Mouse (Mus musculus) MEL (cell line): ENCODE data around the gene Cdk5r2. TPM values are rescaled to one million over a fixed set of nuclear protein-coding genes. Genes with fewer than 3 reads are reported as not detected.

Experiments
- DNase-seq: peaks from one replicate; pipeline ENCODE4 v3.0.0; 2011; ENCODE audit warnings: low read depth, low spot score
- H3K27ac ChIP-seq: 2 replicates; pipeline ENCODE4 v1.5.1; 2012; ENCODE audit warnings: low read depth, mild to moderate bottlenecking, control low read depth, low read length, moderate library complexity; ENCODE audit not compliant: control insufficient read depth
- H3K27me3 ChIP-seq, 2 experiments: fragments of 150-350 bp in 1 of 2; sonication (generic) in 1 of 2; 2 replicates each; pipeline ENCODE4 v1.6.1; 2012; ENCODE audit warnings: low read length in 2 of 2, mild to moderate bottlenecking in 2 of 2, improper control_type of control experiment in 1 of 2, moderate library complexity in 1 of 2; ENCODE audit not compliant: insufficient read depth in 2 of 2, control insufficient read depth in 1 of 2
- H3K36me3 ChIP-seq, 2 experiments: 2 replicates each; pipeline ENCODE4 v1.6.1; 2012 to 2014; ENCODE audit warnings: low read length in 2 of 2, improper control_type of control experiment in 1 of 2, inconsistent platforms in 1 of 2, mild to moderate bottlenecking in 1 of 2; ENCODE audit not compliant: insufficient read depth in 2 of 2, control insufficient read depth in 1 of 2
- H3K4me1 ChIP-seq, 2 experiments: fragments of 150-350 bp in 1 of 2; sonication (generic) in 1 of 2; 2 replicates each; pipeline ENCODE4 v1.6.1; 2012; ENCODE audit warnings: low read length in 2 of 2, improper control_type of control experiment in 1 of 2, mild to moderate bottlenecking in 1 of 2; ENCODE audit not compliant: insufficient read depth in 2 of 2, control insufficient read depth in 1 of 2
- H3K4me3 ChIP-seq, 2 experiments: fragments of 150-350 bp in 1 of 2; sonication (generic) in 1 of 2; 2 replicates each; pipeline ENCODE4 v1.5.1; 2012; ENCODE audit warnings: low read depth in 2 of 2, low read length in 2 of 2, mild to moderate bottlenecking in 2 of 2, moderate library complexity in 2 of 2, control low read depth in 1 of 2, improper control_type of control experiment in 1 of 2; ENCODE audit not compliant: control insufficient read depth in 1 of 2, insufficient read depth in 1 of 2
- H3K79me2 ChIP-seq: 2 replicates; pipeline ENCODE4 v1.6.1; 2012; ENCODE audit warnings: mild to moderate bottlenecking, low read length, moderate library complexity; ENCODE audit not compliant: control insufficient read depth, poor library complexity, insufficient read depth
- H3K9ac ChIP-seq: 2 replicates; pipeline ENCODE4 v1.6.1; 2012; ENCODE audit warnings: low read depth, mild to moderate bottlenecking, control low read depth, low read length, moderate library complexity; ENCODE audit not compliant: control insufficient read depth, poor library complexity, severe bottlenecking
- H3K9me3 ChIP-seq: fragments of 150-350 bp; sonication (generic); replicated peaks from 2 replicates; pipeline ENCODE4 v1.6.1; 2012; ENCODE audit warnings: mild to moderate bottlenecking, low read length, improper control_type of control experiment, moderate library complexity; ENCODE audit not compliant: insufficient read depth
- BHLHE40 ChIP-seq: IDR thresholded peaks from 2 replicates; pipeline ENCODE4 v1.6.1; 2012; ENCODE audit warnings: low read depth, mild to moderate bottlenecking, inconsistent platforms, low read length, improper control_type of control experiment, borderline replicate concordance
- CHD1 ChIP-seq: IDR thresholded peaks from 2 replicates; pipeline ENCODE4 v1.6.1; 2012; ENCODE audit warnings: low read depth, mild to moderate bottlenecking, inconsistent platforms, low read length, improper control_type of control experiment
- ELF1 ChIP-seq: IDR thresholded peaks from 2 replicates; pipeline ENCODE4 v1.6.1; 2014; ENCODE audit warnings: low read depth, mild to moderate bottlenecking, inconsistent platforms, low read length, improper control_type of control experiment, moderate library complexity
- GABPA ChIP-seq: IDR thresholded peaks from 2 replicates; pipeline ENCODE4 v1.6.1; 2012; ENCODE audit warnings: low read depth, mild to moderate bottlenecking, inconsistent platforms, low read length, improper control_type of control experiment, moderate library complexity
- JUND ChIP-seq: IDR thresholded peaks from 2 replicates; pipeline ENCODE4 v1.6.1; 2011; ENCODE audit warnings: low read depth, mild to moderate bottlenecking, improper control_type of control experiment, low read length
- KAT2A ChIP-seq: conservative IDR thresholded peaks from 2 replicates; pipeline ENCODE4 v1.6.1; 2012; ENCODE audit warnings: low read depth, low read length, improper control_type of control experiment, inconsistent platforms
- MAZ ChIP-seq: IDR thresholded peaks from 2 replicates; pipeline ENCODE4 v1.6.1; 2012; ENCODE audit warnings: low read depth, mild to moderate bottlenecking, inconsistent platforms, low read length, improper control_type of control experiment
- MEF2A ChIP-seq: IDR thresholded peaks from 2 replicates; pipeline ENCODE4 v1.6.1; 2014; ENCODE audit warnings: low read depth, mild to moderate bottlenecking, inconsistent platforms, low read length, improper control_type of control experiment; ENCODE audit not compliant: poor library complexity, insufficient replicate concordance, severe bottlenecking; ENCODE audit errors: extremely low read depth
- MYB ChIP-seq: IDR thresholded peaks from 2 replicates; pipeline ENCODE4 v1.6.1; 2011; ENCODE audit warnings: mild to moderate bottlenecking, low read depth, low read length, improper control_type of control experiment
- NELFE ChIP-seq: IDR thresholded peaks from 2 replicates; pipeline ENCODE4 v1.6.1; 2011; ENCODE audit warnings: low read depth, low read length, improper control_type of control experiment
- NRF1 ChIP-seq: IDR thresholded peaks from 2 replicates; pipeline ENCODE4 v1.6.1; 2014; ENCODE audit warnings: low read depth, mild to moderate bottlenecking, inconsistent platforms, low read length, improper control_type of control experiment, moderate library complexity; ENCODE audit not compliant: poor library complexity, insufficient read depth, severe bottlenecking
- POLR2A ChIP-seq, 2 experiments: IDR thresholded peaks; 2 replicates each; pipeline ENCODE4 v1.6.1; 2011 to 2012; ENCODE audit warnings: low read length in 2 of 2, mild to moderate bottlenecking in 2 of 2, control low read depth in 1 of 2, improper control_type of control experiment in 1 of 2, low read depth in 1 of 2, moderate library complexity in 1 of 2; ENCODE audit not compliant: control insufficient read depth in 1 of 2, insufficient read depth in 1 of 2, poor library complexity in 1 of 2
- POLR2AphosphoS5 ChIP-seq: IDR thresholded peaks from 2 replicates; pipeline ENCODE4 v1.6.1; 2012; ENCODE audit warnings: low read depth, borderline replicate concordance, mild to moderate bottlenecking, inconsistent platforms, low read length, moderate library complexity, mixed read lengths
- RAD21 ChIP-seq: IDR thresholded peaks from 2 replicates; pipeline ENCODE4 v1.6.1; 2011; ENCODE audit warnings: mild to moderate bottlenecking, low read depth, low read length, improper control_type of control experiment
- SMC3 ChIP-seq: IDR thresholded peaks from 2 replicates; pipeline ENCODE4 v1.6.1; 2011; ENCODE audit warnings: low read depth, low read length, improper control_type of control experiment
- UBTF ChIP-seq: IDR thresholded peaks from 2 replicates; pipeline ENCODE4 v1.6.1; 2012; ENCODE audit warnings: low read depth, mild to moderate bottlenecking, inconsistent platforms, low read length, improper control_type of control experiment, moderate library complexity, borderline replicate concordance; ENCODE audit not compliant: insufficient read depth
- USF1 ChIP-seq: IDR thresholded peaks from 2 replicates; pipeline ENCODE4 v1.6.1; 2014; ENCODE audit warnings: low read depth, mild to moderate bottlenecking, inconsistent platforms, low read length, improper control_type of control experiment, moderate library complexity
- ZNF384 ChIP-seq: IDR thresholded peaks from 2 replicates; pipeline ENCODE4 v1.6.1; 2012; ENCODE audit warnings: low read depth, mild to moderate bottlenecking, inconsistent platforms, low read length, improper control_type of control experiment
- polyA plus RNA-seq, 2 experiments: library from polyadenylated mRNA; stranded (reverse) in 1 of 2; unstranded in 1 of 2; fragments of >175 nt in 1 of 2; fragments of >200 nt in 1 of 2; gene quantifications; 2 replicates each; pipeline versions ENCODE4 v1.2.1 to v1.2.4; 2012; ENCODE audit warnings: low replicate concordance in 2 of 2, low read depth in 1 of 2; ENCODE audit not compliant: insufficient read length in 2 of 2, insufficient read depth in 1 of 2, missing spikeins in 1 of 2
- total RNA-seq: library from RNA; depleted of rRNA; stranded (reverse); fragments of 300-350 nt; gene quantifications from 2 replicates; pipeline ENCODE4 v1.2.3, GENCODE M21; 2012

The Cdk5r2 gene
- total and polyA plus RNA-seq, 3 experiments, result not detected

DNA sequence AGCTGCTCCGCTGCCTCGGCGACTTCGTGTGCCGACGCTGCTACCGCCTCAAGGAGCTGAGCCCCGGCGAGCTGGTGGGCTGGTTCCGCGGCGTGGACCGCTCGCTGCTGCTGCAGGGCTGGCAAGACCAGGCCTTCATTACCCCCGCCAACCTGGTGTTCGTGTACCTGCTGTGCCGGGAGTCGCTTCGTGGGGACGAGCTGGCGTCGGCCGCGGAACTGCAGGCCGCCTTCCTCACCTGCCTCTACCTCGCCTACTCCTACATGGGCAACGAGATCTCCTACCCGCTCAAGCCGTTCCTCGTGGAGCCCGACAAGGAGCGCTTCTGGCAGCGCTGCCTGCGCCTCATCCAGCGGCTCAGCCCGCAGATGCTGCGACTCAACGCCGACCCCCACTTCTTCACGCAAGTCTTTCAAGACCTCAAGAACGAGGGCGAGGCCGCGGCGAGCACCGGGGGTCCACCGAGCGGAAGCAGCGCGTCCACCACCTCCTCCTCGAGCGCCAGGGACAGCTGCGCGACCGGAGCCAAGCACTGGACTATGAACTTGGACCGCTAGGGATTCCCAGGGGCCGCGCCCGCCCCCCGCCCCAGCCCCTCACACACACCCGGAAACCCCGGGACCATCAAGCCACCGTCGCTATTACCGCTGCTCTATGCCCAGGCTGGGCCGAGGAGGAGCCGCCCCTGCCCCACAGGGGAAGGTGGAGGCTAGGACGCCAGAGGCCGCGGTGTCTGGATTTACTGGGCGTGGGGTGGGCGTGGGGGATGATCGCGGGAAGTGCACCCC, 1.1 kb downstream of the Cdk5r2 start:
- no peaks in the 10 kb centered on the region; a peak in 1 of 4 replicates for H3K27me3 ChIP-seq

GRCm38 (mm10) chr1:74856439-74856720, 1.6 kb downstream of the Cdk5r2 start:
- Histone ChIP-seq H3K36me3 (no peaks in the 10 kb centered on the region), H3K9me3 (no peaks in the 10 kb centered on the region), H3K27ac (no peak overlapping the region), H3K4me3 (no peak overlapping the region), H3K9ac (no peak overlapping the region), H3K4me1 (no peaks in the 10 kb centered on the region), H3K79me2 (no peaks in the 10 kb centered on the region), H3K27me3 (no peaks in the 10 kb centered on the region)
- no peak for DNase-seq
- no peak for TF ChIP-seq POLR2AphosphoS5

More for the DNA sequence above, 1.1 kb downstream of the Cdk5r2 start:
- TF ChIP-seq ZNF384, result no peak
- TF ChIP-seq MAZ, result no peak
- no peak for TF ChIP-seq ELF1
- TF ChIP-seq CHD1, result no peak
- Histone ChIP-seq H3K79me2 (no peaks in the 10 kb centered on the region), H3K4me3 (no peak overlapping the region), H3K9me3 (no peaks in the 10 kb centered on the region), H3K27ac (no peak overlapping the region), H3K9ac (no peak overlapping the region), H3K4me1 (no peaks in the 10 kb centered on the region), H3K36me3 (no peaks in the 10 kb centered on the region)
- no peak for DNase-seq

GRCm38 (mm10) chr1:74856791-74857190, 2.1 kb downstream of the Cdk5r2 start:
- H3K9me3 ChIP-seq, result no peaks in the 10 kb centered on the region
- H3K27me3 ChIP-seq, result no peaks in the 10 kb centered on the region
- no peak for DNase-seq
- H3K4me3 ChIP-seq, result no peak overlapping the region
- no peaks in the 10 kb centered on the region for H3K79me2 ChIP-seq
- H3K27ac ChIP-seq, result no peak overlapping the region
- H3K4me1 ChIP-seq, result no peaks in the 10 kb centered on the region
- TF ChIP-seq RAD21 (no peak), BHLHE40 (no peak), ZNF384 (no peak), KAT2A (no peak), GABPA (no peak), NELFE (no peak), SMC3 (no peak), UBTF (no peak), NRF1 (no peak), USF1 (no peak), JUND (no peak), POLR2A (IDR thresholded peaks at IDR 0.05; ENCODE audit: control insufficient read depth in 1 of 2, insufficient read depth in 1 of 2, low read depth in 1 of 2, low read length in 2 of 2, poor library complexity in 1 of 2) (no peak), MYB (no peak), POLR2AphosphoS5 (no peak), MEF2A (no peak), MAZ (no peak)
- TF ChIP-seq, all 39 proteins: peak for 0
- Histone ChIP-seq H3K36me3 (no peaks in the 10 kb centered on the region), H3K9ac (no peak overlapping the region)
